Mouse (Mus musculus): ENCODE measurements at regions not wholly inside any gene's neighbourhood (a gene's known extent, or its start where the extent isn't known, plus 50 kb on each side); places are given as distances from the start of the nearest gene placed in this dataset.

DNA sequence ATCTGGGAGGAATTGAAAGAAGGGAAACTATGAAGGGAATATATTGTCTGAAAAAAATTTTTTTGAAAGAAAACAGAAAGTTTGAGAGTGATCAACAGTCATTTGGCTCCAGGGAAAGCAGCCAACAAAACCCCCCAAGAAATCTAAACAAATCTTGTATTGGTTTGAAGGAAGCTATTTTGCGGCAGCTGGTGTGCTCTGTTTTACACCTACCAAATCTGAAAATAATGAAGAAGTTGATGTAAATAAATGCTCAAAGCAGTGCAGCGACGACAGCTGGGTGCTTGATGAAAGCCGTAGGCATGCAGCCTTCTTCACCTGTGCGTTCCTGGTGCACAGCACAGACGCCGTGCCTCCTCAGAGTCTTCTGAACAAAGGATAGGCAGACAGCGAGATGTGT is 488.2 kb downstream of the Tmem132b start:
- peak; percentile 55 for DNase-seq (ENCODE audit: low read depth, low spot score)

DNA sequence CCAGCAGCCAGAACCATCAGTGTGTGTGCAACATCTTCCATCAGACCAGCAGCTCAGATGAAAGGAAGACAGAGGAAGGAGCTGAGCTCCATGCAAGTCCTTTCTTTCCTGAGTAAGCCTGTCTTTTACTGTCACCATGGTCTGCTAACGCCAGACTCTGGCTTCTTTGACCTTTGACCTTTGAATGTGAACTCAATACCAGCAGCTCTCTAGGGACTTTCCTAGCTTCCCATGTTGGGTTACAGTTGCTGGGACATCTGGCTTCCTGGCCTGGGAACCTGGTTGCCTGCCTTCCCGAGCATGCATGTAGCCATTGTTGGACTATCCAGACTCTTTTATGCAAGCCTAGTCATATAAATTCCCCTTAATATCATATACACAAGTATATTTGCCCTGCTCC is 492.3 kb downstream of the Tmem132b start:
- no peak for DNase-seq (ENCODE audit: low read depth, low spot score)

DNA sequence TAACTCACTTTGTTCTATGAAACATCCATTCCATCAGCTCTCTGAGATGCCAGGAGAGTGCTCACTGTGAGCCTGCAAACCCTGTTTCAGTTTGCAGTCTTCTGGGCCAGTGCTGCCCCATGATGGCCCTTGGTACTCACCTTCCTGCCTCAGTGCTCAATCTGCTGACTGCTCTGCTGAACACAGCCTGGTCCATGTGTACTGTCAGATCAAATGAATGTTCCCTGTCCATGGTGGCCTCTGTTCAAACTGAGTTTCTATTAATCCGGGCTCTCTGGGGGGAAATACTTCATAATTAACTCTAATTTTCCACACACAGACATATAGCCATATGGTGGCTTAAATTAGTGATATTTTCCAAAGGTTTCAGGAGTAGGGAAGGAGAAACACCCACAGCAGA is 503.3 kb downstream of the Tmem132b start:
- DNase-seq (ENCODE audit: low read depth, low spot score), result no peak

DNA sequence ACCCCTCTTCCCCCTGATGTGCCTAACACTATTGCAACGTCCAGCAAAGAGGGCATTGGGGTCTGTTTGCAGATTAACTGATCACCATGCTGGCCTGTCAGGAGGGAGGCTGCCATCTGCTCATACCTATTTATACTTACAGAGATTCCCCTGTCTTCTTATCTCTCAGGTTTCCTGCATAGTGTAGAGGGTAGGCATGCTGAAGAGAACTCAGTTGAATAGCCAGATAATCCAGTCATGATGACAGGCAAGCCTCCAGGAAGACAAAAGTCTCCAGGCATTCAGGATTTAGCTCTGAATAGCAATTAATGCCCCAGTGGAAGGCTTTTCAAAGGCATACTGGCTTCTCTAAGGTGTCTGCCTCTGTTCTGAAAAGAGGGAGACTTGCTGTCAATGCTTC is 505.1 kb downstream of the Tmem132b start:
- DNase-seq (ENCODE audit: low read depth, low spot score), result no peak

DNA sequence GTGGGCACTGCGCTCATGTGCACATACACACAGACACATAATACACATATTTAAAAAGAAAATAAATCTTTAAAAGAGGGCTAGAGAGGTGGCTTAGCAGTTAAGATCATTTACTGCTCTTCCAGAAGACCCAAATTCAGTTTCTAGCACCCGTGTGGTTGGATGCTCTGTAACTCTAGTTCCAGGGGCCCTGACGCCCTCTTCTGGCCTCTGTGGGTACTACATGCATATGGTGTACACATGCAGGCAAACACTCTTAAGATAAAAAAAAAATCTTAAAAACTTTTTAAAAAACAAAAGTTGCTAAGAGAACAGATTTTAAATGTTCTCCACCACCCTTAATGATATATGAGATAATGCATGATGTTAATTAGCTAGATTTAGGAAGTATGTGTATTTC is 514.2 kb downstream of the Tmem132b start:
- no peak for DNase-seq (ENCODE audit: low read depth, low spot score)

DNA sequence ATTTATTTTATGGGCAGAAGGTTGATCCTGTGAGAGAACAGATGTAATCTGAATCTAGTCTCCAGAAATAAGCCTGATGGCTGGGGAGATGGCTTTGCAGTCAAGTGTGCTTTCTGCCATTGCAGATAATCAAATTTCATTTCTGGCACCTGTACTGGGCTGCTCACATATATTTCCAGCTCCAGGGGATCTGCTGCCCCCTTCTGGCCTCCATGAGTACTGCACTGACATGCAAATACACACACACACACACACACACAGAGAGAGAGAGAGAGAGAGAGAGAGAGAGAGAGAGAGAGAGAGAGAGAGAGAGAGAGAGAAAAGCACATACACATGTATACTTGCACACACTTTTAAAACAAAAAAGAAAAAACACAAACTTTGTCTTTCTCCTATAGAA is 532.1 kb downstream of the Tmem132b start:
- no peak for DNase-seq (ENCODE audit: low read depth, low spot score)

DNA sequence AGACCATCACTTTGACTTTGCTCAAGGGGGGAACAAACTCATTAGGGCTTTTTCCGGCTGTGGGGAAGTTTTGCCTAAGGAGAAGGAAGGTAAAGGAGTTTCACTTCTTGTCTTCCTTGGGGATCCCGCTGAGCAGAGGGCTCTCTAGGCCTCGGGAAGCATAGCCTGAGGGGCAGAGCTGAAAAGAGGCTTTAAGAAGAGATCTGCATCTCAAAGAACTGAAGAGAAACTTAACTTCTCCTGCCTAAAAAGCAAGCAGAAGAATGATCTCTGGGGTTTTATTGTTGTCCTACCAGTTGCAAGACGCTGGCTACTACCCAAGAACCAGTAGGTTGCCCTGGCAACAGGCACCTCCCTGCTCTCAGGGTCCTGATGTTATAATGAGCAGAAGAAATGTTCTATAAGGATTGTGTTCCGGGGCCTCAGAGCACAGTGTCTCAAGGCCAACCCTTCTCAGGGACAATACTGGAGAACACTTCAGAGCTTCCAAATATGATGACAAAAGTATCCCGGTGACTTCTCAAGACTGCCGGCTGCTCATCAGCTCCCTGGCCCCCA is 547.8 kb downstream of the Tmem132b start:
- DNase-seq (ENCODE audit: low read depth, low spot score), result no peak

DNA sequence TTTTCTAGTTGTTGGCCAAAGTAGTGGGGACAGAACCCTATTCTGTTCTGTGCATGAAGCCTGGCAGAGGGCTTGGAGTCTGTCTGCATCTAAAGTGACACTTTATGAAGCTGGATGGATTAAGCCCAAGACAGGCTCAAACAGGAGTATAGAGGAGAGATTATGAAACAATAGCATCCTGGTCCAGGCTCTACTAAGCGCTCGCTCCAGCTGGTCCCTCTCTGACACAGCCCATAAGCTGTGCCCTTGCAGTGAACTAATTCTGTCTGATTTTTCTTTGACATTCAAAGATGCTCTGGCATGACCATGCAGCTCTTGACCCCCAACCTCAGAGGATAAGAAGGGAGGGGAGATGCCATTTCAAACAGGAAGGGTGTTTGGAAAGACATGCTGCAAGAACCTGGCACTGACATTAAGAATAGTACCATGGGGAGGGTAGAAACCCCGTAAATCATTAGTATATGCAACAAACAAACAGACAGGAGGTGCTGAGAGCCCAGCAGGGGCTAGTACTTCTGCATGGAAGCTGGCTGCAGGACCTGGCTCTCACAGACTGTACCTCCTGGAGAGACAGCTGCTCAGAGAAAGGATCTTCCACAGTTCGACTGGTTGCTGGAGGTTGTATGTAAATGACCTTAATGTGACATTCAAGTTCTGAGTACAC is 556.8 kb downstream of the Tmem132b start:
- no peak for DNase-seq (ENCODE audit: low read depth, low spot score)

DNA sequence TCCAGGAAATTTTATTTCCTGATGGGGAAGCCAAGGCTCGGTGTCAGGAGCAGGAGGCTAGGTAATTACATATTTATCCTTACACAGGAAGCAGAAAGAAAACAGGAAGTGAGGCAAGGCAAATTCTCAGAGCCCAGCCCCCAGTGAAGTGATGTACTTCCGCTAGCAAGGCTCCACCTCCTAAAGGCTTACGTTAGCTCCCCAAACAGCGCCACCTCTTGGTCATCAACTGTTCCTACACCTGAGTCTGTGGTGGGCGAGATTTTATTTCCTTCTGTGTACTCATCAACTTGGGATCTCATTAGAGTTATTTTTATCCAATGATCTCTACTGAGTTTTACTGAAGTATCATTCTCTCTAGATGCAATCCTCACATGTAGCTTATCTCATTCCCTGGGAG is 561.6 kb downstream of the Tmem132b start:
- no peak for DNase-seq (ENCODE audit: low read depth, low spot score)

DNA sequence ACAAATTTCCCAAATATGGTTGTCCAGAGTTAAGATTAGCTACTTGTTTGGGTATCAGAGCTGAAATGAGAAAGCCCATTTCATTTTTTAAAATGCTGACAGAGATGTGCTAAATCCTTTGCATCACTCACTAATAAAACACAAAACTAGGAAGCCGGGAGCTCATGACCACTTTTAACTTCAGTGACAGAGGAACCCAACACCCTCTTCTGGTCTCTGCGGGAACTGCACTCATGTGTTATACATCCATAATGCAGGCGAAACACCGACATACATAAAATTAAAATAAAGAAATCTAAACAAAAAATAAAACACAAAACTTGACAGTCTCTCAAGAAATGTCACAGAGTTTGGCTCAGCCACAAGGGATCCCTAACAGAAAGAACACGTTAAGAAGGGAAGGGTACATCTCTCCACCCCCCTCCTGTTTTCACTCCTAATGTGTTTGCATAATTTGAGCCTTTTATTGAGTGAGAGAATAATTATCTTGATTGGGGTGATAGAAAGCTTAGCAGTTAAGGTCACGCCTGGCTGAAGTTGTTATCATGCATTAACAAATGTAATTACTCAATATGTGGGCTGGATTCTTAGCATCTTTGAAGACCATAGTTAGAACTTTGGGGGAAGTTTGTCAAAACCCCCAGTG is 565.2 kb downstream of the Tmem132b start:
- no peak for DNase-seq (ENCODE audit: low read depth, low spot score)

DNA sequence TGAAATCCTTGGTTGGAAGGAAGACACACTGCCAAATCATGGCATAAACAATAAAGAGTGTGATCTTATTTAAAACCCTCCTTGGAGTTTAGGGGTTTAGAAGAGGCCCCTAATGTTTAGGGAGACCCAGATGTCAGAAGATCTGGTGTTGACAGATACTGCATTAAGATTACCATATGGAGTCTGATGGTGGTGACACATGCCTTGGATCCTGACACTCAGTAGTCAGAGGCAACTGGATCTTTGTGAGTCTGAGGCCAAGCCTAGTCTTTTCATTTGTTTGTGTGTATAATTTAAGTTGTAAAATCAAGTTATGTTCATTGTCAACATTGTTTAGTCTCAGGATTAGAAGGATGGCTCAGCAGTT is 565.7 kb downstream of the Tmem132b start:
- no peak for DNase-seq (ENCODE audit: low read depth, low spot score)

DNA sequence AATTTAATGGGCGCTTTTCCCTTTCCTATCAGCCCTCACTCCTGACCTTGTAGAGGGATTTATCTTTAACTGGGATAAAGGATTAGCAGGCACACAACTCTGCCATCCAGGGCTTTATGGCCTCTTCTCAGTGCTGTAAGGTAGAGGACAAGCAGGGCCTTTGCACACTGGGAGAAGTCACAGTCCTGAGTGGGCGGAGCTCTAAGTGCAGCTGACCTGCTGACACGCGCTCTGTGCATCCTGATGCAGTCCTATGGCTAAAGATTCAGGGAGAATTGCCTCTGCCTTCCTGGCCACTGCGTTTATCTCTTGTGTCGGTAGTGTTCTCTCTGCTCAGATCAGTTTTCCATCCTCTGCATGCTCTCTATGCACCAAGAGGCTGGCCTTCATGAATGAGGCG is 566.9 kb downstream of the Tmem132b start:
- no peak for DNase-seq (ENCODE audit: low read depth, low spot score)

DNA sequence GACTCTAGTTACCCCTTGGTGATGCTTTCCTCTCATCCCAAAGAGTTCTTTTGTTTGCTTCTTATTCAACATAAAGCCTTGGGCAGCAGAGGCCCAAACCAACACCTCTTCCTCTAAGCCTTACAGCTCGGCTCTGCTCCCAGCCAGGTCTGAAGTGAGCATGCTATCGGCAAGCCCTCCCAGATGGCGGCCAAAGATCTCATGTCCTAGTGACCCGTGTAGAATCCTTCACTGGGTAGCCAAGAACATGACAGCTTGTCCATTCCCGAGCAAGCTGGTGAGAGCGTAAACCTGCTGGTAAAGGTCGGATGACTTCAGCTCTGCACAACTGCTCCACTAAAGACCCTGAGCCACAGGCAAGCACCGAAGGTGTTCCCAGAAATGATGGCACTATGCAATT is 568.4 kb downstream of the Tmem132b start:
- DNase-seq (ENCODE audit: low read depth, low spot score), result no peak

DNA sequence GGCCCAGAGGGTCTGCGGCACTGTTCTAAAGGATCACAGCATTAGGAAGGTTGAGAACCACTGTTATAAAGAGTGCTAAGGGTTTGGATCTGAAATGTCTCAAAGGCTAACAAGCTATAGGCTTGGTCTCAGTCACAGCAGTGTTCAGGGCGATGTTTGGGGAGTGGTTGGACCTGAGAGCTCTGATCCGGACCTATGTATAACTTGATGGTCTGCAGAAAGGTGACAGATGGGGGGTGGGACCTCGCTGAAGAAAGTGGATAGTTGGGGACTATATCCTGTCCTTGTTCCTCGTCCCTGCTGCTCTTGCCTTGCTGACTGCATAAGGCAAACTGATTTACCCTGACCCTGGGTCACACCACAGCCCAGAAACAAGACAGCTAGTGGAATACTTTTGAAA is 572.9 kb downstream of the Tmem132b start:
- no peak for DNase-seq (ENCODE audit: low read depth, low spot score)

DNA sequence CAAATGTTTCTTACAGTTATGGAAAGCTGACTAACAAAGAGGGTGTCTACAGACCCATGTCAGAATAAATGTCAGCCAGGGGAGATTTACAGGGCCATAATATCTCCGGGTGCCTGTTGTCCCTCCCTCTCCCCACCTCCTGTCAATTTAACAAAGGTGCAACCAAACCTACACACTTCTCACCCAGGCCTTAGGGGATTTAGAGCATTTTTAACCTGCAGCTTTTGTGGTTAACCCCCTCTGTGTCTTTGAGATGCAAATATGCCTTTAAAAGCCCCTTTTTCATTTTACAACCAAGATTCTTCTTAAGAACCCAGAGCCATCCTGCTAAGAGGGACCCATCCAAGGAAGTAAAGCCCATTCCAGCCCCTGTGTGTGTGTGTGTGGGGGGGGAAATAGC is 573.3 kb downstream of the Tmem132b start:
- no peak for DNase-seq (ENCODE audit: low read depth, low spot score)

DNA sequence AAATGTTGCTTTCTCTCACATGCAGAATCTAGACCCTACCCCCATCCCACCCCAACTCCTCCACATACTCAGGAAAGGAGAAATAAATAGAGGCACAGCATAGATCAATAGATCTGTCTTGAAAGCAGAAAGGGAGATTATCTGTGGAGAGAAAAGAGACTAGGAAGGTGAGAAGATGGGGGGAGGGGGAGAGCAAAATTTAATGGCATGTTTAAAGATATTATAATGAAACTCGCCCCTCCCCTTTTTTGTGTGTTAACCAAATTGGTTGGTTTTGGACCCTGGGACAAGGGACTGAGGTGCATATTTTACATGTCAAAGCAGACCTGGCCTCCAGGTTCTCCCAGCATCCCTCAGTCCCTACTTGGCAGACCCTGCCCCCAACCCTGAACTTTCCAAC is 573.9 kb downstream of the Tmem132b start:
- DNase-seq (ENCODE audit: low read depth, low spot score), result no peak

DNA sequence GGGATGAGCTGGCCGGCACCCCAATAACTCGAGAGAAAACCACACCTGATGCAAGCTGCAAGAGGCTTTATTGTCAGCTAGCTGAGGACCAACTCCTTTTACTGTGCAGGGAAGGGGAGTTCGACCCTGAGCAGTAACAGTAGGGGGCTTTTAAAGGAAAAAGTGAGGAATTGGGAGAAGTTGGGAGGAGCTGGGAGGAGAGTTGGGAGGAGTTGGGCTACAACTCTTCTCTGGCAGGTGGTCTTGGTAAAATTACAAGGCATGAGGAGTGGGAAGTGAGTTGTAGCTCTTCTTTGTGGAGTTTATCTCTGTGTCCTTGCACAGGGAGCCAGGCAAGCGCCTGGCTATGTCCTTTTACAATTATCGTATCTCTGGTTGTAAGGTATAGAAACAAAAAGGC is 575.4 kb downstream of the Tmem132b start:
- no peak for DNase-seq (ENCODE audit: low read depth, low spot score)

DNA sequence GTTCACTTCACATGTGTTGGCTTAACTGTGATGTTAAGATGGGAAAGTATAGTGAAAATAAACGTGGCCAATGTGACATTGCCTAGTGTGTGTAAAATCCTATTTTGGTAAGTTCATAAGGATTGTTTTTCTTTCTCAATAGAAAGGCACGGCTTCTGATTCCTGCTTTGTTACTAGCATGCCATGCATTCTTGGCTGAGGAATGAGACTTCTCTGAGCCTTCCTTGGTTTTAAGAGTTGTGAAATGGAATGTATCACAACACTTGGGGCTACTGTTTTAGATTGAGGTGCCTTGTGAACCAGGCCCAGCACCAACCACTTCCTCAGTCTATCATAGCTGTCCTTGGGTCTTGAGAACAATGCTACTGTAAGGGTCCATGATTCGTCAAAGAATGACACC is 577.3 kb downstream of the Tmem132b start:
- DNase-seq (ENCODE audit: low read depth, low spot score), result no peak

DNA sequence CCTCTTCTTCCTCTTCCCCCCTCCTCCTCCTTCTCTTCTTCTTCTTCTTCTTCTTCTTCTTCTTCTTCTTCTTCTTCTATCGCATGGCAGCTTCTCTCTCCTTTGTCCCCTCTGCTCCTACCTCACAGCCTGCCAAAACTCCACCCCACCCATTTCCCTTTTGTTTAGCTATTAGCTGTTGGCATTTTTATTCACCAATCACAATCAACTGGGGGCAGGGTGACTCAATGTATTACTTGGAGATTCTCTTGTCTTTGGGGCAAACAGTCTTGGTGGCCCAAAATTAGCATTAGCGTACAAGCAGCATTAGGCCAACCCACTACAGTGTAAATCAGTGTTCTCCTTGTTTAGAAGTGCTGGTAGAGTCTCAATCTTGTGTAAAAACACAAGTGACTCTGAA is 585.7 kb downstream of the Tmem132b start:
- no peak for DNase-seq (ENCODE audit: low read depth, low spot score)

DNA sequence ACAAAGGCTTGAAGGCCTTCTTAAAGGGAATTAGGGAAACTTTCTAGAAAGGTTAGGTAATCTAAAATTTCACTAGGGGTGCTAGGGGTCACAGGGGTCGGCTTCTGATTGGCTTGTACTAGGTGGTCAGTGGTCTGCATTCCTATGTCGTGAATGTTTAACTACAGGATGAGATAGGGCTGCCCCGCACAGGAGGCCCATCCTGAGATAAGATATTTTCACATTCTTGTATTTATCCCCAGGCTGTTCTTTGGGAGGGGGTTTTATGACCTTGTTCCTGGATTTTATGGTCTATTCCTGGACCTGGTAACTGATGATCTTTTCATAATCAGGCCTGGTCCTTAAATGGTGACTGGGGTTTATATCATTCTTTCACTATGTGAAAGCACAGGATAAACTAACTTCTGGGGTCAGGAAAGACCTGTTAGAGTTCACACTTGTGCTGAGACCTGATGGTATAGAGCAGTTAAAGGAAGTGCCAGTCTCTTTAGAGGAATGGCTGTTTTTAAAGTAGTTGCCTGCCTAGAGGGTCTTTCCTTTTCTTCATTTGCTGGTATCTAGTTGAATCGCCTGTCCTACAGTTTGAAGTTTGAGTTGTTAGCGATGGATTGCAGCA is 586.4 kb downstream of the Tmem132b start:
- DNase-seq (ENCODE audit: low read depth, low spot score), result no peak

DNA sequence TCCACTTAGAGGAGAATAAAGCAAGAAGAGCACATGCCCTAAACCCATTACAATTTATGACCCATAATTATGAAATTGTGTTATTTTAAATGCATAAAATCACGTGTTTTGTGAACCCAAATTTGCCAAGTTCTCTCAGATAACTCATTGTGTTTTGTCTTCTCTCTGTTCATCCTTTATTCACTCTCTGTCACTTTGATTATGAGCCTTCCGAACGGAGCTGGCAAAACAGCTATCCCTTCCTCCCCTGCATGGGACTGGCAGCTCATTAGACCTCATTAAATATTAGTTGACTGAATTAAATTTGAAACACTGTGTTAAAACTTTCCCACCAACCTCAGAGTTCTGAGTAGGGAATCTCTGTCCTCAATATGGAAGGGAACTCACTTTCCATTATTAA is 587.2 kb downstream of the Tmem132b start:
- DNase-seq (ENCODE audit: low read depth, low spot score), result no peak

DNA sequence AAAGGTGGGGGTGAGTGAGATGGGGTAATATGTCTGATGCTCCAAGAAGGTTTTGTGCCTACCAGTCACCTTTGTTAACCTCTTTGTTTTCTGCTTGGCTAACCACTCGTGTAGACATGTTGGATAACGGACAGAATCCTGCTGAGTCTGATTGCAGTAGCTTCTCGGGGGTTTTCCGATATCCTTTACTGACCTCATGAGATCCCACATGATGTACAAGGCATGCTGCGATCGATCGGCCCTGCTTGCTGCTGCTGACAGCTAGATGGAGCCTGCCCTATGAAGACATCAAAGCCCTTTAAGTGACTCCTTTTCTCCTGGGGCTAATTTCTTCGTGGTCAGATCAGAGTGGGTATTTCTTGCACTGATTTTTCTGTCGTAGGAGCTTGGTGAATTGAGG is 591.6 kb downstream of the Tmem132b start:
- no peak for DNase-seq (ENCODE audit: low read depth, low spot score)

DNA sequence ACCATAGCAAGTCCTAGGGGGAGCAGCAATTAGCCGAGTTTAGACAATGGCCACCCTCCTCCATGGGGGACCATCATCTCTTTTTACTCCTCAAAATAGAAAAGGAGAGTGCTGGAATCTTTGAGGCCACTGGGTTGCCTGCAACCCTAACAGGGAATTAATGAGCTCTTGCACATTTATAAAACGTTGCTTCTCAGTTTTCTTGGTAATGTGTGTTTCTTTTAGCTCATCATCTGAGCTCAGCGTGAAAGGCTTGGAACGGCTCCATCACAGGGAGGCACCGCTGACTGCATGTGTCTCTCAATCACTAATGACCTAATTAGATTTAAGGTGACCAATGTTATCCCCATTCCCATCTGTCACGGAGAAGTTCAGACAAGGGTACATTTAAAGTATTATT is 595.9 kb downstream of the Tmem132b start:
- DNase-seq (ENCODE audit: low read depth, low spot score), result peak; percentile 22
